Mouse (Mus musculus) liver, embryonic 12.5 days (tissue): ENCODE measurements around the gene F2rl1. TPM values are rescaled to one million over a fixed set of nuclear protein-coding genes. Genes with fewer than 3 reads are reported as not detected.
"Not testable (repeated sequence)": the region's sequence is repeated elsewhere in the genome, so short reads cannot be mapped to it uniquely, and the experiment has no call there.

ENCODE experiments used
- ATAC-seq: fragments of 200-750 bp; cut with Nextera tagmentation; 2 replicates; pipeline ENCODE4 v1.8.0; 2017; ENCODE audit warnings: moderate number of reproducible peaks, mild to moderate bottlenecking, moderate library complexity
- H3K27ac ChIP-seq: fragments of 300-500 bp; sonication (generic); 2 replicates; pipeline ENCODE4 v1.5.1; 2016; ENCODE audit warnings: mild to moderate bottlenecking
- H3K27me3 ChIP-seq: fragments of 300-500 bp; sonication (generic); replicated peaks from 2 replicates; pipeline ENCODE4 v1.6.1; 2016; ENCODE audit warnings: mild to moderate bottlenecking, moderate library complexity
- H3K36me3 ChIP-seq: fragments of 300-500 bp; sonication (generic); 2 replicates; pipeline ENCODE4 v1.6.1; 2016; ENCODE audit warnings: mild to moderate bottlenecking, moderate library complexity
- H3K4me1 ChIP-seq: fragments of 300-500 bp; sonication (generic); 2 replicates; pipeline ENCODE4 v1.6.1; 2016
- H3K4me2 ChIP-seq: fragments of 300-500 bp; sonication (generic); 2 replicates; pipeline ENCODE4 v1.6.1; 2016; ENCODE audit warnings: mild to moderate bottlenecking, moderate library complexity
- H3K4me3 ChIP-seq: fragments of 300-500 bp; sonication (generic); 2 replicates; pipeline ENCODE4 v1.5.1; 2016; ENCODE audit warnings: mild to moderate bottlenecking, moderate library complexity
- H3K9ac ChIP-seq: fragments of 300-500 bp; sonication (generic); 2 replicates; pipeline ENCODE4 v1.6.1; 2016; ENCODE audit warnings: mild to moderate bottlenecking, moderate library complexity
- H3K9me3 ChIP-seq: fragments of 300-500 bp; sonication (generic); replicated peaks from 2 replicates; pipeline ENCODE4 v1.6.1; 2016; ENCODE audit warnings: mild to moderate bottlenecking, moderate library complexity
- WGBS: fragments of 180-500 bp; shearing (Covaris S2); methylation state at CpG from one replicate; pipeline ENCODE4 v1.1.7; 2016; ENCODE audit not compliant: insufficient replicate concordance; 5-methylcytosine and 5-hydroxymethylcytosine counted together
- polyA plus RNA-seq: library from polyadenylated mRNA; unstranded; fragments of >200 nt; fragmentation: Nextera tagmentation; extraction: Ambion mirVana; gene quantifications from 2 replicates; pipeline ENCODE4 v1.2.1, GENCODE M21; 2016

Gene F2rl1
- polyA plus RNA-seq, 1 experiment from 2014 or later, result 0.12 TPM

DNA sequence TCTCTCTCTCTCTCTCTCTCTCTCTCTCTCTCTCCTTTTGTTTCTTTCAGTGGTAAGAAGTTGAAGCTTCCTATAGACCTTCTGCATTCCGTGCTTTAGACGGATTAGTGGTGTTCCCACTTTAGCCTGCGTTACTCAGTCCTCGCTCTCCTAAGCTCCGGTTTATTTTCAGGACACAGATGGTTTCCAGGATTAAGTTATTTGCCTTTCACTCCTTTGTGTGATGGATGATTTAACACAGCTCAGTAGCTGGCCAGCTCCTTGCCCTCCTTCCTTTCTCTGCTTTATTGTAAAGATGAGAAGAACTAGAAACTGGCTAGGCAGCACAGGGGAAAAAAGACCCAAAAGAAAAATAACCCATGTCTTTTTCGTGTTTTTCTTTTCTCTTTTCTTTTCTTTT is 23.8 kb upstream of the F2rl1 start:
- 29% methylated on average over 6 of the region's 6 CpGs for WGBS
- H3K27ac ChIP-seq, result no peak overlapping the region
- H3K36me3 ChIP-seq, result no peaks in the 10 kb centered on the region
- H3K9ac ChIP-seq, result no peak overlapping the region
- H3K27me3 ChIP-seq, result peaks cover 60% of the 10 kb centered on the region
- H3K4me3 ChIP-seq, result no peak overlapping the region
- peak overlapping the region; percentile 24 for H3K4me2 ChIP-seq
- H3K9me3 ChIP-seq, result no peaks in the 10 kb centered on the region
- no peak for ATAC-seq
- no peaks in the 10 kb centered on the region for H3K4me1 ChIP-seq

DNA sequence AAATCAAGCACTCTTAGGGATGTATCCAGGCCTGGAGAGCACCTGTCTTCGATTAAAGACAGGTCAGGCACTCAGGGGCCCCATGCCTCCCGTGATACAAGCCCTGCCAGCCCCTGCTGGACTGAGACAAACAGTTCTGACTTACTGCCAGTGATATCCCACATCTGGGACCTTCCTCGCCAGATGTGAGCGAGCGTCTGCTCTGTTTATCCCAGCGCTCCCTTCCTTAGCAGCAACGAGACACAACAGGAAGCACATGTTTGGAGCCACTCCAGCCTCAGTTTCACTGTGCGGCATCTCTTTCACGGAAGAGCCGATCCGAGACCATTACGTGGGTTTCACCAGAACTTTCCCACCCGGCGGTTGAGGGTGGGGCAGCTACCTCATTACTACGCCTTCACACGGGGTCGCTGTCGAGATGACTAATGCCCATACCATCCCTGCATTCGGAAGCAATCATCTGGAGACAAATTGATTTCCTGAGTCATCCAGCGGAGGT is 23.3 kb upstream of the F2rl1 start:
- H3K27me3 ChIP-seq, result peaks cover 60% of the 10 kb centered on the region
- no peaks in the 10 kb centered on the region for H3K36me3 ChIP-seq
- no peak overlapping the region for H3K9ac ChIP-seq
- no peaks in the 10 kb centered on the region for H3K4me1 ChIP-seq
- H3K4me2 ChIP-seq, result peak overlapping the region; percentile 24
- no peak overlapping the region for H3K4me3 ChIP-seq
- ATAC-seq, result no peak
- 24% methylated on average over 20 of the region's 20 CpGs for WGBS
- no peaks in the 10 kb centered on the region for H3K9me3 ChIP-seq
- no peak overlapping the region for H3K27ac ChIP-seq

GRCm38 (mm10) chr13:95547090-95547611 is 22.1 kb upstream of the F2rl1 start:
- Histone ChIP-seq H3K4me1 (no peaks in the 10 kb centered on the region), H3K27ac (no peak overlapping the region), H3K4me2 (no peak overlapping the region), H3K36me3 (no peaks in the 10 kb centered on the region), H3K27me3 (peaks cover 60% of the 10 kb centered on the region), H3K9ac (no peak overlapping the region), H3K9me3 (no peaks in the 10 kb centered on the region), H3K4me3 (no peak overlapping the region)
- 49% methylated on average over 12 of the region's 12 CpGs for WGBS
- ATAC-seq, result no peak

DNA sequence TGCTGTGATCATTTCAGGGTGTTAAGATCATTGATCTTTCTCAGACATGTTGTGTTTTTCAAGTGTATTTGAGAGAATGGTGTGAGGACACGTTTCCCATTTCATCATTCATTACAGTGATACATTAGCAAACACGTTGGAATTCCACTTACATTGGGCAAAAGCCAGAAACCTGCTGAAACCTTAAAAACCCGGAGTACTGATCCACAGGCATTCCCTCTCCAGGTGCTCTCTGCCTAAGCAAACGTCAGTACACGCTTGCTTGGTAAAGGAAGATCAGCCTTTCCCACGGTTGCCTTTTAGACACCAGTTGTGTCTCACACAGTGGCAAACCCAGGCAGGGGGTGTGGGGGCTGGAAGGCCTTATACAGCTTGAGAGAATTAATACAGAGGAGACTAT is 21.2 kb upstream of the F2rl1 start:
- no peak overlapping the region for H3K27ac ChIP-seq
- H3K4me2 ChIP-seq, result no peak overlapping the region
- H3K4me1 ChIP-seq, result no peaks in the 10 kb centered on the region
- WGBS, result 61% methylated on average over 6 of the region's 6 CpGs
- H3K27me3 ChIP-seq, result peaks cover 54% of the 10 kb centered on the region
- H3K9me3 ChIP-seq, result no peaks in the 10 kb centered on the region
- no peak for ATAC-seq
- no peak overlapping the region for H3K9ac ChIP-seq
- no peaks in the 10 kb centered on the region for H3K36me3 ChIP-seq
- H3K4me3 ChIP-seq, result no peak overlapping the region

- 71% methylated on average over 7 of the region's 7 CpGs for WGBS
- Histone ChIP-seq H3K9me3 (no peaks in the 10 kb centered on the region), H3K4me3 (no peak overlapping the region), H3K4me1 (no peaks in the 10 kb centered on the region), H3K4me2 (no peak overlapping the region), H3K9ac (no peak overlapping the region), H3K36me3 (no peaks in the 10 kb centered on the region), H3K27me3 (peaks cover 54% of the 10 kb centered on the region), H3K27ac (no peak overlapping the region)
- ATAC-seq, result no peak
These were observed 20.7 kb upstream of the F2rl1 start for GRCm38 (mm10) chr13:95545729-95546186.

- no peak overlapping the region for H3K4me2 ChIP-seq
These were observed 13.0 kb upstream of the F2rl1 start for GRCm38 (mm10) chr13:95538021-95538420.

DNA sequence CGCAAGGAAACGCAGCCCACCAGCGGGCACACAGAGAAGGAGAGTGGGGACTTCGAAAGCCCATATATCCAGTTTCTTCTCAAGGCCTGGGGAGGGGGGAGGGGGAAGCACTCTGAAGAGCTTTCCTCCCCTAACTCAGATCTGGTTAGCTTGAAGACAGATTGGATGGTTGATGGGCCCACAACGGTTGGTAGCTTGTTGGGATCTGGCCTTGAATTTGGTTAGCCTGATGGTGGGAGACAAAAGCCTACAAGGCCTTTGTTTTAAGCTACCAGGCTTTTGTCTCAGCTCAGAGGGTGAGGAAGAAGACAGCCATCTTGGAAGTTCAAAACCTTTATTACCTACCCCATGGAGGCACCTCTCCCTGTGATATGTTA is 11.1 kb upstream of the F2rl1 start:
- ATAC-seq, result peak; percentile 30; the same call in 1 of the 2 replicates
- Histone ChIP-seq H3K4me3 (peak overlapping the region; percentile 26), H3K9ac (peak overlapping the region; percentile 36; the same call in 1 of the 2 replicates), H3K27ac (peak overlapping the region; percentile 59), H3K9me3 (no peaks in the 10 kb centered on the region), H3K27me3 (peaks cover 53% of the 10 kb centered on the region), H3K4me1 (peaks cover 56% of the 10 kb centered on the region), H3K36me3 (no peaks in the 10 kb centered on the region), H3K4me2 (peak overlapping the region; percentile 70)
- 18% methylated on average over 5 of the region's 5 CpGs for WGBS

More at GRCm38 (mm10) chr13:95538021-95538420, 13.0 kb upstream of the F2rl1 start:
- H3K36me3 ChIP-seq, result no peaks in the 10 kb centered on the region
- peaks cover 40% of the 10 kb centered on the region for H3K4me1 ChIP-seq
- H3K9ac ChIP-seq, result no peak overlapping the region
- H3K4me3 ChIP-seq, result no peak overlapping the region
- no peak overlapping the region for H3K27ac ChIP-seq
- no peak for ATAC-seq
- H3K27me3 ChIP-seq, result peaks cover 37% of the 10 kb centered on the region
- 55% methylated on average over 5 of the region's 5 CpGs for WGBS
- H3K9me3 ChIP-seq, result no peaks in the 10 kb centered on the region

GRCm38 (mm10) chr13:95535461-95536116 is 10.6 kb upstream of the F2rl1 start:
- H3K4me3 ChIP-seq, result peak overlapping the region; percentile 26
- peak overlapping the region; percentile 70 for H3K4me2 ChIP-seq
- WGBS, result 4% methylated on average over 11 of the region's 11 CpGs
- H3K36me3 ChIP-seq, result no peaks in the 10 kb centered on the region
- H3K9ac ChIP-seq, result peak overlapping the region; percentile 36
- no peaks in the 10 kb centered on the region for H3K9me3 ChIP-seq
- peaks cover 58% of the 10 kb centered on the region for H3K27me3 ChIP-seq
- H3K27ac ChIP-seq, result peak overlapping the region; percentile 59
- ATAC-seq, result peak; percentile 79
- H3K4me1 ChIP-seq, result peaks cover 56% of the 10 kb centered on the region

DNA sequence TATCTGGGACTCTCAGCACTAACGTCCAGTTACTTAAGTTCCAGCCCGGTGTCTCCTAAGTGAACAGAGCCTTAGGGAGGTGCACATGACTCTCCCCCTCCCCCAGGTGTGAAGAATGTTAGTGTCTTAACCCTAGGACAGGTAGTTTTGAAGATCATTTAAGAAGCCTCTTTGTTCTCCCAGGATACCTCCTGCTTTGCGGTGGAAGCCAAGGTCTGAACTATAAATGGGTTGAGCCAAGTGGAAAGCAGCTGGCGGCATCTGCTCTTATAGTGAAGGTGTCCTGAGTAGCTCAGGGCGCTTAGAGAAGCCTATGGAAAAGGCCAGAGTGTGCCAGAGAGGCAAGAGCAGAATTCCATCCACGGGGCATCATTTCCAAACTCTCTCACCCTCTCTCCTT is 10.0 kb upstream of the F2rl1 start:
- no peaks in the 10 kb centered on the region for H3K36me3 ChIP-seq
- H3K4me1 ChIP-seq, result peaks cover 56% of the 10 kb centered on the region
- no peaks in the 10 kb centered on the region for H3K9me3 ChIP-seq
- WGBS, result 14% methylated on average over 6 of the region's 6 CpGs
- peaks cover 59% of the 10 kb centered on the region for H3K27me3 ChIP-seq
- H3K4me2 ChIP-seq, result peak overlapping the region; percentile 70
- H3K9ac ChIP-seq, result peak overlapping the region; percentile 28
- no peak overlapping the region for H3K27ac ChIP-seq
- ATAC-seq, result no peak
- H3K4me3 ChIP-seq, result peak overlapping the region; percentile 26

- no peak overlapping the region for H3K4me3 ChIP-seq
- no peaks in the 10 kb centered on the region for H3K9me3 ChIP-seq
- no peak overlapping the region for H3K27ac ChIP-seq
- ATAC-seq, result no peak
- no peaks in the 10 kb centered on the region for H3K36me3 ChIP-seq
- peak overlapping the region; percentile 70 for H3K4me2 ChIP-seq
- peaks cover 56% of the 10 kb centered on the region for H3K4me1 ChIP-seq
- WGBS, result 15% methylated on average over 5 of the region's 5 CpGs
- no peak overlapping the region for H3K9ac ChIP-seq
- H3K27me3 ChIP-seq, result peaks cover 60% of the 10 kb centered on the region
These were observed 9.1 kb upstream of the F2rl1 start for GRCm38 (mm10) chr13:95534131-95534561.

DNA sequence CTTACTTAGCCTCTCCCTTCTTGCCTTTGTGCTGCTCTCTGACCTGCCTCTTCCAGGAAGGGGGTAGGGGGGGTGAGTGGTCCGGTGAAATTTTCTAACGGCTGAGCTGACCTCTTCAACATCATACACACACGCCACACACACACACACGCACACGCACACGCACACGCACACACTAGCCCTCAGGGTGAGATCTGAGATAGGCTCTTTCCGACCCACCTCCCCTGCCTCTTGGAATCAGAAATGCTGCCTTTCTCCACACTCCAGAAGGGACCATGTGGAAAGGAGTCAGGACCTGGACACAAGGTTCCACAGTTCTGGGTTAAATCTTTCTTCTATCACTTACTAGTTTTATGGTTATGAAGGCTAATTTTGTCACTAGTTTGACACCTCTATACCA is 8.6 kb upstream of the F2rl1 start:
- H3K4me3 ChIP-seq, result no peak overlapping the region
- no peak overlapping the region for H3K27ac ChIP-seq
- no peak for ATAC-seq
- H3K4me2 ChIP-seq, result no peak overlapping the region
- H3K9ac ChIP-seq, result no peak overlapping the region
- WGBS, result 32% methylated on average over 8 of the region's 8 CpGs
- peaks cover 62% of the 10 kb centered on the region for H3K27me3 ChIP-seq
- no peaks in the 10 kb centered on the region for H3K36me3 ChIP-seq
- H3K9me3 ChIP-seq, result no peaks in the 10 kb centered on the region
- H3K4me1 ChIP-seq, result peaks cover 56% of the 10 kb centered on the region

- not testable (repeated sequence) for H3K27ac ChIP-seq, H3K4me3 ChIP-seq, H3K4me2 ChIP-seq, ATAC-seq, H3K9ac ChIP-seq, H3K36me3 ChIP-seq, H3K9me3 ChIP-seq
- Histone ChIP-seq H3K4me1 (peaks cover 56% of the 10 kb centered on the region), H3K27me3 (peaks cover 63% of the 10 kb centered on the region)
- WGBS, result 42% methylated on average over 4 of the region's 5 CpGs
These were observed 8.1 kb upstream of the F2rl1 start for GRCm38 (mm10) chr13:95533121-95533520.
